Mouse (Mus musculus) bone marrow, adult 2 months (tissue): ENCODE results near the gene Fgfr2.

Experiments
- CTCF ChIP-seq: fragments of 200-500 bp; IDR thresholded peaks from 2 replicates; pipeline ENCODE4 v1.5.1; 2011; ENCODE audit warnings: low read length, control low read depth; ENCODE audit not compliant: control insufficient read depth, insufficient read depth
- POLR2A ChIP-seq: fragments of 200-500 bp; IDR thresholded peaks from 2 replicates; pipeline ENCODE4 v1.6.1; 2011; ENCODE audit warnings: low read depth, mild to moderate bottlenecking, control low read depth, low read length, borderline replicate concordance; ENCODE audit not compliant: control insufficient read depth

DNA sequence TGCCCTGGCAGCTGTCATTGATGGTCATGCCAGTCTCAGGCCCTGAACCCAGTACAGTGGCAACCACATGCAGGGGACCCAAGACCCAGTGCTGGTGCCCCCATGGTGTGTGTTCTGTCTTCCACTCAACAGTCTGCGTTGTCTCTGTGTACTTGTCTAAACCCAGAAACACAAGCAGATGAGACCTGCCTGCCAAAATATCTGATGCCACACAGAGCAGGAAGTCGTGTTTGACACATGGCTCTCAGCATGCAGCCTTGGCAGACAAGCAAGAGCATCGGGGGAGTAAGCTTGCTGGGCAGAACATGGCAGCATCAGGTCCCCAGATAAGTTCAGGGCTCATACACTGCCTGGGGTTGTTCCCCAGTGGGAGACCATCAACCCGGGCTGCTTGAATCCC lies 444.0 kb downstream of the Fgfr2 start:
- no peak for TF ChIP-seq CTCF
- no peak for TF ChIP-seq POLR2A
